Mouse (Mus musculus) left cerebral cortex, postnatal 36 days (tissue): ENCODE data around the gene Plxna4. TPM values are rescaled to one million over a fixed set of nuclear protein-coding genes. Genes with fewer than 3 reads are reported as not detected.
"Not testable (repeated sequence)": the region's sequence is repeated elsewhere in the genome, so short reads cannot be mapped to it uniquely, and the experiment has no call there.

Experiments used
- DNase-seq, 2 experiments: peaks; one replicate each; pipeline ENCODE4 v3.0.0; 2021 to 2022; ENCODE audit warnings: low spot score in 2 of 2, mixed read lengths in 1 of 2
- intact Hi-C: fragments of 180-260 bp; cut with DNase I; formaldehyde crosslinking; loops from one replicate; pipeline ENCODE4 v1.15.1; 2025
- total RNA-seq, 2 experiments: library from RNA; stranded (reverse); gene quantifications; 2 replicates each; pipeline ENCODE4 v1.2.3; 2021

Plxna4 gene
- total RNA-seq, 2 experiments from 2014 or later = 62.9 to 70.2 TPM

DNA sequence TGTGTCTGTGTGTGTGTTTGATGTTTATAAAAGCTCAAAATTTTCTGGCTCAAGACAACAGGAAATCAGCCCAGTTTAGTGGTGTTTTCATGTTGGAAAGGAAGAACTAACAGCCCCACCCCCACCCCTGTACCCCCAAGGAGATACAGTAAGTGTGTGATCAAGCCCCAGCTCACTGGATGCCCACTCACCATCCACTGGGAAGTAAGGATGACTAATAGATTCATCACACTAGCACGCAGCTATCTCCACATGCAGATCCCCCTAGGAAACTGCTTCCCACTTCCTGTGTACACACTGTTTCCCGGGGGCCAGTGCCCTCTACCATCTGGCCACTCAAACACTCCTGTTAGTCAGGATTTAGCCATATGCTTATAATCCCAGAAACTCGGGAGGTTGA is 17.5 kb downstream of the Plxna4 start:
- intact Hi-C loops = no loop called here
- no peak for DNase-seq

DNA sequence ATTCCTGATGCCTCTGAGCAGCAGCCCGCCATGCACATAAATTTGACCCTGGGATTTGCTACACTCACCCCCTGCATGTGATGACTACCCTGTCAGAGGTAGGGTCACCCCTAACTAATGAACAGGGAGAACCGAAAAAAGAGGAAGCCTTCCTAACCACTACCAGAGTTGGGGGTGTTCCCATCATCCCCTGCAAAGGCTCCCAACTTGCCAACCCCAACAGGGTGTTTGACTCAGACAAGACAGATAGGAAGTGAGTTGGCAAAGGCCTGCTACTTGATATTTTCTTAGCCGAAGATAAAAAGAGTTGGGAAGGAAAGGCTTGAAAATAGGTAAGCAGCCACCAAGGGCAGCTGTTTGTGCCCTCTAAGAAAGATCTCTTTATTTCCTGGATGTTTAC is 18.1 kb downstream of the Plxna4 start:
- no peak for DNase-seq
- intact Hi-C loops = no loop called here

DNA sequence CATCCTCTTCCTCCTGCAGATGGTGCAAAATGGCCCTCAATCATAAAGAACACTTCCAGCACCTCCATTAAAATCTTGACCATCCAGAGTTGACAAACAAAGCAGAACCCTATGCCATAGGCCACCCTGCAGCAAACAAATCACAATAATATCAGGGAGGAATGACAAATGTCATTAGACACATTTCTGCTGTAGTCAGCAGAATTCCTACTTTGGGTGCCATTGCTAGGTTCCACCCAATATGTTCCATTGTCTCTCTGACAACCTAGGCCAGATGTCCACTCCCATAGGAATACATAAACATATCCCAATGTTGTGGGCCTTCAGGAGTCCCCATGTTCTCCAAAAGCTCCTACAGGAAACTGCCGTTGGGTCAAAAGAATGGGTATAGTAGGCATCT is 41.1 kb downstream of the Plxna4 start:
- DNase-seq = no peak
- intact Hi-C loops = no loop called here

GRCm38 (mm10) chr6:32544021-32544420 is 44.0 kb downstream of the Plxna4 start:
- no peak for DNase-seq
- intact Hi-C loops = no loop called here

GRCm38 (mm10) chr6:32540155-32540554 is 47.8 kb downstream of the Plxna4 start:
- intact Hi-C loops = no loop called here
- no peak for DNase-seq

- no peak for DNase-seq
- intact Hi-C loops = no loop called here
Observed at GRCm38 (mm10) chr6:32533962-32534740, 53.8 kb downstream of the Plxna4 start.

DNA sequence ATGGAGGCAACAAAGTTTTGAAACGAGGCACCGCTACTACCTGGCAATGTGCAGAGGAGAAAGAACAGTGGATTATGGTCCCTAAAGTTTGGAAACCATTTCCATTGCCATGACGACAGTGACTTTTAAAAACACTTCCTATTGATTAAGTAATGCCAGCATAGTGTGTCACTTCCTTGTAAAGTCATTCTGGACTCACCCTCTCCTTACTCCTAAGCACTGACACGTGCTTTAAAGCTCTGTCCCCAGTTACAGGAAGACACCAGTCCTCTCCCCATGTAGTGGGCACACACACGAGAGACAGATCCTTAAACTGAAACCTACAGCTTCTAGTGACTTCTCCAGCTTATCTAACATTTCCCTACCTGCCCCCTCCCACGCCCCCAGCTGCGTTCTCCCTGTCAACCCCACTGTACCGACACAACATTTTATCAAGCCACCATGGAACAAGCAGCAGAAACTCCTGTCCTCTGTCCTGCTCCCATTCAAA is 59.9 kb downstream of the Plxna4 start:
- intact Hi-C loops = no loop called here
- no peak for DNase-seq

DNA sequence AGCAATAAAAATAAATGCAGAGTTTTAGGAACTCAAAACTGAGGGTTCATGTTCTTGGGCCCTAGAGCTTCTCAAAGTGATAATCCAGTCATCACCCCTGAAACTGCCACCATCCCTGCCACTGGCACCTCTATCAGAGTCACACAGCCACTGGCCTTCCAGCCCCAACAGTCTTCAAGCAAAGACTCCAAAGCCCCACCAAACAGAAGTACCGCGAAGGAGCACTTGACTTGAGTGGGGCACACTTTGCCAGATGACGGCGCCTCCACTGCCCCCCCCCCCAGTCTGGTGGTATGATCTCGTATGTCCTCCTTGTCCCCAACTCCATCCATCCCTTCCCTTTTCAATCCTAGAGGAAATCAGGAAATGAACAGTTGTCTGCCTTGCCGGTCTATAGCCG is 60.5 kb downstream of the Plxna4 start:
- intact Hi-C loops = no loop called here
- no peak for DNase-seq

GRCm38 (mm10) chr6:32526762-32527161 is 61.2 kb downstream of the Plxna4 start:
- no peak for DNase-seq
- intact Hi-C loops = no loop called here

DNA sequence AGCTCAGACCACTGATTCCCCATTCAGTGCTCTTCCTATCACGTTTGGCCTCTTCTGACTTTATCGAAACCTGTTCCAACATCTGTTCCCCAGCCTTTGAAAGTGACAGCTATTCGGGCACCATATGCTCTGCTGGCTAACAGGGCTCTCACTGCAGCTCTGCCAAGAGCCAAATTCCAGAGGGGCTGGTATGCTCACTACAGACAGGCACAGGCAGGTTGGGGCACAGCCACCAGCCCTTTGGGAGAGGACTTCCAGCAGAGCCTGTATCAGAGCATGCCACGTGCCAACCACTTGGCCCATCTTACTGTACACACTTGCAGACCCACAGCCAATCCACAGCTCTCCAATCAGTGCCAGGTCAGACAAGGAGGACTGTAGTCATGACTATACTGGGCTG is 67.9 kb downstream of the Plxna4 start:
- DNase-seq = no peak
- intact Hi-C loops = no loop called here

DNA sequence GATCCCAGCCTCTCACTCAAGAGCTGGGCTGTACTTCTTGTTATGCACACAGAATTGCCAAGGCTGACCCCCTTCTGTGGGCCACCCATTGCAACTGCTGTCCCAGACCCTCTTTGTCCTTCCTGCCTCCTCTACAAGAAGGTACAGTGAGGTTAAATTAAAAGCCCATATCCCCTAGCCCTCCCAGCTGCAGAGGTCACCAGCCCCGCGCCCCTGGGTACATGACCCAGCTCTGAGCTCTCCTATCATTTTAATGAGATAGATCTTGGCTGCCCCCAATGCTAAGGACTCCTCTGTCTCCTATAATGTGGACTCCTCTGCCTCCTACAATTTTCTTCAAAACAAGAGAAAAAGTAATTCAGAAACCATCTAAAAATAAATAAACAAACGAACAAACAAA is 69.4 kb downstream of the Plxna4 start:
- intact Hi-C loops = loop anchor here (5.0 kb wide), 1 partner anchor 44 kb away; no protein-coding TSS in a partner anchor
- no peak for DNase-seq

GRCm38 (mm10) chr6:32514096-32514495 is 73.9 kb downstream of the Plxna4 start:
- intact Hi-C loops = no loop called here
- DNase-seq = no peak

DNA sequence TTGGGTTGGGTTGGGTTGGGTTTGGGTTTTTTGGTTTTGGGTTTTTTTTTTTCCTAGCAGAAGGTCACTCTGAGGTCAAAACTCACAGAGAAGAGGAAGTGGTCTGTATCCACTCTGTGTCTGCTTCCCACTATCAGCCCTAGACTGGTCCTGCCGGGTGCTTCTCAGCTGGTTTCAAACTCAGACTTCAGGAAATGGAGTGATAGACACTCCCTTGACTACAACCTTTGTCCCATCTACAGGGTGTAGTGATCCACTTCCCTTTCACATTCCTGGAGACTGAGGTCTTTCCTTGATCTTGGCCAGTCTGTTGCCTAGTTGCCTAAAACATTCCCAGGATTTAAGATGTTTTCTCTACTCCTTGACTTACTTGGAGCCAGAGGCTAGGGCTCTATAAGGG is 76.0 kb downstream of the Plxna4 start:
- intact Hi-C loops = no loop called here

GRCm38 (mm10) chr6:32510924-32511323 is 77.1 kb downstream of the Plxna4 start:
- DNase-seq = no peak
- intact Hi-C loops = no loop called here

More for the DNA sequence above, 76.0 kb downstream of the Plxna4 start:
- DNase-seq = no peak

- DNase-seq = no peak
- intact Hi-C loops = no loop called here
Observed at GRCm38 (mm10) chr6:32510491-32510890, 77.5 kb downstream of the Plxna4 start.

DNA sequence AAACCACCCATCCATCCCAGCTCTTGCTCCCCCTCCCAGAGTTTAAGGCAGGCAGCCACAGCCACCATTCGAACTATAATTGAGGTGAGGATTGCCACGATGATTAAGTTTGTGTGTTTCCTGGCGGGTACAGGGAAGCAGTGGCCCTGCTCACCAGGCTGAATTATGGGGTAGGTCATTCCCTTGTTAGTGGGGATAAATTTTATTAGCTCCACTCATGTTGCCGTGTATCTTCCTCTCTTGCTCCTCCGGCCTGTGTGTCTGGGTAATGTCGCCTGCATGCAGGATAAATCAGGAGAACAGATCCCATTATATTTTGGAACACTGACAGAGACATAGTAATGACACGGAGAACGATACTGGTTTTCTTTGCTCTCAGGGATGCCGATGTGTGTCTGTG is 78.9 kb downstream of the Plxna4 start:
- intact Hi-C loops = no loop called here
- DNase-seq = no peak

- intact Hi-C loops = no loop called here
Observed at GRCm38 (mm10) chr6:32504963-32505362, 83.0 kb downstream of the Plxna4 start.

GRCm38 (mm10) chr6:32501186-32501585 is 86.8 kb downstream of the Plxna4 start:
- intact Hi-C loops, DNase-seq: not testable (repeated sequence)

More at GRCm38 (mm10) chr6:32504963-32505362, 83.0 kb downstream of the Plxna4 start:
- no peak for DNase-seq

DNA sequence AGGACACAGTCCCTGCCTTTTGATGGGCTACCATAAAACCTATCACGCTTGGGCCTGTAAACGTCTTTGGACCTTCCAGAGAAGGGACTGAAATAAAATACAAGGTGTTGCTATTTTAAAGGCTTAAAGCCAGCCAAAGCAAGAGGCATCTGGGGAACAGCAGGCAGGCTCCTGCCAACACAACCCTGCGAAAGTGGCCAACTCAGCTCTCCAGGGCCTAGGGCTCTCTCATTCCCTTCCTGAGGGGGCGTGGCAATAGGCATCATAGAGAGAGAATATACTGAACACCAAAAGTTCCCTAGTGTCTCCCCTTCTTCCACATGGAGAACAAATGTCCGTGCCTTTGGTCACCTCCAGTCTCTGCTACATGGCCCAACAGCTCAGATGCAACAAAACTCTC is 89.9 kb downstream of the Plxna4 start:
- intact Hi-C loops = no loop called here
- DNase-seq = no peak

DNA sequence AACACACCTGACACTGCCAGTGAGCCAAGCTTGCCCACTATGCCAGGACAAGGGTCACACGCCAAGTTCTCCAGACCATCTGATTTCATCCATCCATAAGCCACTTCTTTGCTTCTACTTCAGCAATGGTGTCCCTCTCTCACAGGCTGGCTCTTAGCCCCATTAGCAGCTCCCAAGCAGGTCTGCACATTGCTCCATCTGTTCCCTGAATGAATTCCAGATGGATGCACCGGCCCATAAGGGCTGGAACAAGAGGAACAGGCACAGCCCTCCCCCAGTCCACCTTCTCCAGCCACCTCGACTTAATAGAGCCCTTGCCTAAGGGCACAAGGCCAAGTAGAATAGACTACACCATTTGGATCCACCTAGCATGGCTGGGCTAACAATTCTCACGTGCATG is 91.9 kb downstream of the Plxna4 start:
- intact Hi-C loops = no loop called here
- no peak for DNase-seq

- no peak for DNase-seq
- intact Hi-C loops = no loop called here
Observed at GRCm38 (mm10) chr6:32495532-32495931, 92.5 kb downstream of the Plxna4 start.

- no peak for DNase-seq
- intact Hi-C loops = no loop called here
Observed at GRCm38 (mm10) chr6:32493557-32493956, 94.4 kb downstream of the Plxna4 start.
